Mouse (Mus musculus) heart, embryonic 14.5 days (tissue): ENCODE measurements around the gene Sult1e1. TPM values are rescaled to one million over a fixed set of nuclear protein-coding genes. Genes with fewer than 3 reads are reported as not detected.

ENCODE experiments used
- ATAC-seq: fragments of 200-750 bp; cut with Nextera tagmentation; 2 replicates; pipeline ENCODE4 v1.8.0; 2017; ENCODE audit warnings: low read depth, moderate TSS enrichment; ENCODE audit not compliant: insufficient number of reproducible peaks, insufficient read depth, low FRiP score
- H3K27ac ChIP-seq, 2 experiments: fragments of 200-500 bp in 1 of 2; fragments of 300-500 bp in 1 of 2; sonication (generic) in 1 of 2; replicated peaks in 1 of 2; 2 replicates each; pipeline ENCODE4 v1.5.1; 2012 to 2014; ENCODE audit warnings: low read depth in 2 of 2, low read length in 2 of 2, control low read depth in 1 of 2, mild to moderate bottlenecking in 1 of 2, mixed read lengths in 1 of 2; ENCODE audit not compliant: control insufficient read depth in 1 of 2, insufficient read depth in 1 of 2
- H3K27me3 ChIP-seq: fragments of 300-500 bp; sonication (generic); 2 replicates; pipeline ENCODE4 v1.6.1; 2014; ENCODE audit warnings: mild to moderate bottlenecking, low read length, control low read depth; ENCODE audit not compliant: control insufficient read depth, insufficient read depth
- H3K36me3 ChIP-seq: fragments of 300-500 bp; sonication (generic); 2 replicates; pipeline ENCODE4 v1.6.1; 2014; ENCODE audit warnings: mild to moderate bottlenecking, control low read depth, low read length, mixed read lengths; ENCODE audit not compliant: control insufficient read depth, insufficient read depth
- H3K4me1 ChIP-seq, 2 experiments: fragments of 200-500 bp in 1 of 2; fragments of 300-500 bp in 1 of 2; sonication (generic) in 1 of 2; 2 replicates each; pipeline ENCODE4 v1.6.1; 2012 to 2014; ENCODE audit warnings: low read length in 2 of 2, control low read depth in 1 of 2, mixed read lengths in 1 of 2; ENCODE audit not compliant: control insufficient read depth in 2 of 2, insufficient read depth in 2 of 2
- H3K4me2 ChIP-seq: fragments of 300-500 bp; sonication (generic); 2 replicates; pipeline ENCODE4 v1.6.1; 2014; ENCODE audit warnings: mild to moderate bottlenecking, low read length
- H3K4me3 ChIP-seq, 2 experiments: fragments of 200-500 bp in 1 of 2; fragments of 300-500 bp in 1 of 2; sonication (generic) in 1 of 2; 2 replicates each; pipeline ENCODE4 v1.5.1; 2012 to 2014; ENCODE audit warnings: low read length in 2 of 2, mild to moderate bottlenecking in 2 of 2, control low read depth in 1 of 2, low read depth in 1 of 2, moderate library complexity in 1 of 2; ENCODE audit not compliant: control insufficient read depth in 1 of 2, insufficient read depth in 1 of 2
- H3K9ac ChIP-seq: fragments of 300-500 bp; sonication (generic); 2 replicates; pipeline ENCODE4 v1.6.1; 2014; ENCODE audit warnings: mild to moderate bottlenecking, low read length
- H3K9me3 ChIP-seq: fragments of 300-500 bp; sonication (generic); 2 replicates; pipeline ENCODE4 v1.6.1; 2016; ENCODE audit warnings: low read length, control low read depth; ENCODE audit not compliant: control insufficient read depth
- WGBS: fragments of 180-500 bp; shearing (Covaris S2); extraction: QIAGEN DNeasy Blood & Tissue Kit; methylation state at CpG from one replicate; pipeline ENCODE4 v1.1.7; 2014; 5-methylcytosine and 5-hydroxymethylcytosine counted together
- polyA plus RNA-seq: library from polyadenylated mRNA; unstranded; fragments of >200 nt; fragmentation: Nextera tagmentation; extraction: Ambion mirVana; gene quantifications from 2 replicates; pipeline ENCODE4 v1.2.1, GENCODE M21; 2014

The Sult1e1 gene
- polyA plus RNA-seq, 1 experiment from 2014 or later: not detected

GRCm38 (mm10) chr5:87574174-87574573 lies 17.2 kb downstream of the Sult1e1 start:
- H3K9ac ChIP-seq: no peak overlapping the region
- no peaks in the 10 kb centered on the region for H3K36me3 ChIP-seq
- no peaks in the 10 kb centered on the region for H3K9me3 ChIP-seq
- H3K4me2 ChIP-seq: no peak overlapping the region
- no peak overlapping the region for H3K4me3 ChIP-seq
- ATAC-seq: no peak
- 56% methylated on average over 1 of the region's 1 CpGs for WGBS
- H3K27me3 ChIP-seq: no peaks in the 10 kb centered on the region
- H3K27ac ChIP-seq: no peak overlapping the region
- H3K4me1 ChIP-seq: no peaks in the 10 kb centered on the region

GRCm38 (mm10) chr5:87573490-87573889 lies 17.9 kb downstream of the Sult1e1 start:
- Histone ChIP-seq H3K27ac (no peak overlapping the region), H3K36me3 (no peaks in the 10 kb centered on the region), H3K4me1 (no peaks in the 10 kb centered on the region), H3K27me3 (no peaks in the 10 kb centered on the region), H3K4me2 (no peak overlapping the region), H3K9me3 (no peaks in the 10 kb centered on the region), H3K9ac (no peak overlapping the region), H3K4me3 (no peak overlapping the region)
- 51% methylated on average over 5 of the region's 5 CpGs for WGBS
- no peak for ATAC-seq

- Histone ChIP-seq H3K4me3 (no peak overlapping the region), H3K4me1 (no peaks in the 10 kb centered on the region), H3K4me2 (no peak overlapping the region), H3K9ac (no peak overlapping the region), H3K27me3 (no peaks in the 10 kb centered on the region), H3K27ac (no peak overlapping the region), H3K9me3 (no peaks in the 10 kb centered on the region), H3K36me3 (no peaks in the 10 kb centered on the region)
- 78% methylated on average over 6 of the region's 6 CpGs for WGBS
- no peak for ATAC-seq
Observed at GRCm38 (mm10) chr5:87572781-87573180, 18.6 kb downstream of the Sult1e1 start.

GRCm38 (mm10) chr5:87568845-87569244 lies 22.5 kb downstream of the Sult1e1 start, which contains the start of gene Sult1d1:
TSS of gene Sult1d1 (minus strand) at chr5:87569027.
- Histone ChIP-seq H3K36me3 (no peaks in the 10 kb centered on the region), H3K9ac (no peak within 1 kb of the TSS), H3K27ac (no peak within 1 kb of the TSS), H3K9me3 (no peaks in the 10 kb centered on the region), H3K4me2 (no peak within 1 kb of the TSS), H3K27me3 (no peaks in the 10 kb centered on the region), H3K4me3 (no peak within 1 kb of the TSS), H3K4me1 (no peaks in the 10 kb centered on the region)
- WGBS: 77% methylated on average over 5 of the region's 5 CpGs
- ATAC-seq: no peak

- H3K9ac ChIP-seq: no peak overlapping the region
- H3K4me3 ChIP-seq: no peak overlapping the region
- no peaks in the 10 kb centered on the region for H3K9me3 ChIP-seq
- no peaks in the 10 kb centered on the region for H3K27me3 ChIP-seq
- H3K4me1 ChIP-seq: no peaks in the 10 kb centered on the region
- no peak overlapping the region for H3K27ac ChIP-seq
- H3K36me3 ChIP-seq: no peaks in the 10 kb centered on the region
- no peak overlapping the region for H3K4me2 ChIP-seq
- WGBS: 53% methylated on average over 1 of the region's 1 CpGs
- ATAC-seq: no peak
Observed at GRCm38 (mm10) chr5:87567306-87567705, 24.1 kb downstream of the Sult1e1 start.

- no peaks in the 10 kb centered on the region for H3K27me3 ChIP-seq
Observed at GRCm38 (mm10) chr5:87562966-87563365, 28.4 kb downstream of the Sult1e1 start.

GRCm38 (mm10) chr5:87562526-87562925 lies 28.9 kb downstream of the Sult1e1 start:
- H3K4me2 ChIP-seq: no peak overlapping the region
- no peaks in the 10 kb centered on the region for H3K9me3 ChIP-seq
- no peaks in the 10 kb centered on the region for H3K27me3 ChIP-seq
- no peak overlapping the region for H3K9ac ChIP-seq
- H3K4me1 ChIP-seq: no peaks in the 10 kb centered on the region
- no peak overlapping the region for H3K4me3 ChIP-seq
- H3K36me3 ChIP-seq: no peaks in the 10 kb centered on the region
- H3K27ac ChIP-seq: no peak overlapping the region
- no peak for ATAC-seq
- 56% methylated on average over 4 of the region's 4 CpGs for WGBS

More at GRCm38 (mm10) chr5:87562966-87563365, 28.4 kb downstream of the Sult1e1 start:
- no peak overlapping the region for H3K4me2 ChIP-seq
- H3K27ac ChIP-seq: no peak overlapping the region
- no peak for ATAC-seq
- H3K4me1 ChIP-seq: no peaks in the 10 kb centered on the region
- no peak overlapping the region for H3K4me3 ChIP-seq
- H3K36me3 ChIP-seq: no peaks in the 10 kb centered on the region
- H3K9me3 ChIP-seq: no peaks in the 10 kb centered on the region
- no peak overlapping the region for H3K9ac ChIP-seq

- Histone ChIP-seq H3K9ac (no peak overlapping the region), H3K36me3 (no peaks in the 10 kb centered on the region), H3K27me3 (no peaks in the 10 kb centered on the region), H3K4me3 (no peak overlapping the region), H3K9me3 (no peaks in the 10 kb centered on the region), H3K4me2 (no peak overlapping the region), H3K27ac (no peak overlapping the region), H3K4me1 (no peaks in the 10 kb centered on the region)
- ATAC-seq: no peak
- 60% methylated on average over 5 of the region's 5 CpGs for WGBS
Observed at GRCm38 (mm10) chr5:87560145-87560544, 31.2 kb downstream of the Sult1e1 start.
